Mouse (Mus musculus) yolk sac, embryonic 10.5 days (tissue): Measurements from ENCODE around the gene Ezh1.
A peak's percentile ranks its signal among the peaks of the same experiment; 100 is the strongest.

Source experiments
- DNase-seq: peaks from one replicate; pipeline ENCODE4 v3.0.0-alpha.2; 2017; ENCODE audit warnings: low spot score

Ezh1 gene

DNA sequence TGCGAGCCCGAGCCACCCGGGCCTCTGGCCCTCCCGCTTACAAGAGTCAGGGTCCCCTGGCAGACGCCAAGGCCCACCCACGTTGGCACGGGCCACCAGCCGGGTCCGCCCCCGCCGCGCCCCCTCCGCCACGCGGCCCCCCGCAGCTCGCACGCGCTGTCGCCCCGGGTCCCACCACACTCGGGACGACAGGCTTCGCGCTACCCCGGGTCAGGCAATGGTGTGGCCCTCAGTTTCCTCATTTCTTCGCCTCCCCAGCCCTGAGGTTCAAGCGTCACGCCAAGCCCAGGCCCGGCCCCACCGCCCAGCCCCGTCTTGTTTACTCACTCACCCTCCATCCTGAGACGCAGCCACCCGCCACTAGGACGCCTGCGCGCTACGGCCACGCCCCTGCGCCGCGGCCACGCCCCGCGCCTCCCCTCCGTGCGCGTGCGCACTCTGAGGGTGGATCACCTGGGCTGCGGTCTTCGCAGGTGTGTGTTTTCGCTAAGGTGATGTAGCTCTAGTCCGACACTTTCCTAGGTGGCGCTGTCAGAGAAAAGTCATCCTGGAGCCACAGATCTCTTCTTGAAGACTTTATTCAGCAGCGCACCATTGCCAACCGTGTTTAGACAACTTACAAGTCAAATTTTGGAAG lies at the start of gene Ezh1:
Gene Ezh1, minus strand, starts transcription at position 399 of the 637 bp plus-strand sequence.
- peak; percentile 92 for DNase-seq

DNA sequence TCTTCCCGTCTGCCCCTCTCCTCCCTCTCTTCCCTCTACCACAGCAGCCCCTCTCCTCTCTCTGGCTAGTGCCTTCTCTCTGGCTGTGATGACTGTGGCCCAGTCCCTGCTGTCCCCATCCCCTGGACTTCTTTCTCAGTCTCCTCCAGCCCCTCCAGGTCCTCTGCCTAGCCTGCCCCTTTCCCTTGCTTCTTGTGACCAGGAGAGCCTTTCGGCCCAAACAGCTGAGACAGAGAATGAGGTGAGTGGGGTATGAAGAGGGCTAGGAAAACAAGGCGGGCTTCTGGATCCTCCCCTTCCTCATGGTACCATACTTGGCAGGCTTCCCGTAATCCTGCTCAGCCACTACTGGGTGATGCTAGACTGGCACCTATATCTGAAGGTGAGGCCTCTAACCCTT lies 49.0 kb upstream of the Ezh1 start:
- no peak for DNase-seq

GRCm38 (mm10) chr11:101272446-101272845 lies 46.2 kb upstream of the Ezh1 start:
- DNase-seq, result no peak

GRCm38 (mm10) chr11:101269577-101270116 lies 43.4 kb upstream of the Ezh1 start:
- peak; percentile 88 for DNase-seq

DNA sequence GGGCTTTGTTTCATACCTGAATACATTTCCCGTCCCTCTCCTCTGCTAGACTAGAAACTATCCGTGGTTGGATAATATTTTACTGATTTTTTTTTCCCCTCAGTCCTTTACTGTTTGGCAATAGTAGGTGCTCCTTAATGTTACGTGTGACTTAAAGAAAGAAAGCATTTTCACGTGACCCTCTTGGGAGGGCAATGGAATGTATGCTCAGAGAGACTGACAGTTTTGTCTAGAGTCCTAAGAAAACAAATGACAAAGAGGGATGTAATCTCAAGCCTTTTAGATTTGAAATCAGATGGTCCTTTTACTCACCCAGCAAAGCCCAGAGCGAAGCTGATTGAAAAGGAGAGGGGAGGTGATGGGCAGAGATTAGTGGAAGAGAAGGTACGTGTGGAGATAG lies 39.6 kb upstream of the Ezh1 start:
- DNase-seq, result no peak

GRCm38 (mm10) chr11:101264954-101265471 lies 38.8 kb upstream of the Ezh1 start:
- no peak for DNase-seq

- DNase-seq, result no peak
Observed at GRCm38 (mm10) chr11:101263989-101264280, 37.7 kb upstream of the Ezh1 start.

- no peak for DNase-seq
Observed at GRCm38 (mm10) chr11:101263138-101263988, 37.1 kb upstream of the Ezh1 start.

GRCm38 (mm10) chr11:101262272-101262967 lies 36.2 kb upstream of the Ezh1 start:
- no peak for DNase-seq

- no peak for DNase-seq
Observed at GRCm38 (mm10) chr11:101260826-101261380, 34.6 kb upstream of the Ezh1 start.

- DNase-seq, result peak; percentile 93
Observed at GRCm38 (mm10) chr11:101259948-101260825, 33.9 kb upstream of the Ezh1 start, which contains the start of gene Wnk4. Gene Wnk4 (plus strand): TSS chr11:101260567.

DNA sequence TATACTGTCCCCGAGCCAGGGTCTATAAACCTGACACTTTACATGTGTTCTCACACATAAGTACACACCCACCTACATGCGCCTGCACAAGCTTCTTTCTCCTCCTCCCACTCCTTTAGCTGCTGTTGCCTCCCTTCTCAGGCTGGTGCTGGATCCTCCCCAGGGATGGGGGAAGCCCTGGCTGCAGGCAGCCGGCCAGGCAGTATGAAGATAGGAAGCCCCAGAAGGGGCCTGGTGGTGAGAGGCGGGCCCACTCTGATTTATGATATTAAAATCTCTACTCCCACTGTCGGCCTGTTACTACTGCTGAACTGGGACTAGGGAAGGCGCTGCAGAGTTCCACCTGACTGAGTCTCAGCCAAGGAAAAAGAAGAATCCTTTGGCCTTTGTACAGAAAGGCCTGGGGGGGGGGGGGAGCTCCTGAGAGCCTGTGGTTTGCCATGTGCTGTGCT lies 33.0 kb upstream of the Ezh1 start:
- DNase-seq, result no peak

DNA sequence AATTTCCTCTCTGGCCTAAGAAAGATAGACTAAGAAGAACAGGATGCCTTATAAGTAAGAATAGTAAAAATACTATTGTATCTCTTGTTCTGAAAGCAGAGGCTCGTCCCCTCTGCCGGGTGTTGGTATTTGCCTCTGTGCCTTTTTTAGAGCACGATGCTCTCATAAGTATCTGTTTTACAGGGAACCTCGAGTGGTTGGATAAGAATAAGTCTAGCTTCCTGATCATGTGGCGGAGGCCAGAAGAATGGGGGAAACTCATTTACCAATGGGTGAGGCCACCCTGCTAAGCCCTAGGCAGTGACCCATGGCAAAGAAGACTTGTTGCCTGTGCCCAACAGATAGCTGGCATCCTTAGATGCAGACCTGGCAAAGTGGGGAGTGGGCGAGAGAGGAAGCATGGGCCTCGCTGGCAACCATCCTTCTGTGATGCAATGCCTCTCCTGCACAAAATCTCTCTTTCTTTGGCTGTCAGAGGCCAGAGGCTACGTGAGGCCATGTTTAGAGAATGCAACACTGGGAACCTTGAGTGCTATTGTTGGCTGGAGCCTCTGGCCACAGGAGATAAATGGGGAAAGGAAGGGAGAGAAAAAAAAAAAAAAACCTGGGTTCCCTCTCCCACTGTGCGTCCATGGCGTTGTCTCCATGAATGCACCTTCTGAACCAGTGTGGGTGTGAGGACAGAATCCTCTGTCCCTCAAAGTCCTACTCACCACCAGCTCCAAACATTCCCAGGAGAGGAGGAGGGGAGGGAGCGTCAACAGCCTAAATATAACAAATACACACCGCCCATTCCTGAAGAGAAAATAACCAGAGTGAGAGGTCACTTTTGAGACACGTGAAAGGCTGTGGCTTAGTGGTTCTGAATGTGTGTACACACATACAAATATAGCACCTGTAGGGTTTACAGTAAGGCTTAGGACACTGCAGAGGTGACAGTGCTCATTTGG lies 29.8 kb upstream of the Ezh1 start:
- DNase-seq, result no peak

GRCm38 (mm10) chr11:101253613-101254389 lies 27.5 kb upstream of the Ezh1 start, which contains the start of gene Vps25:
Gene Vps25 (plus strand): TSS chr11:101253707.
- DNase-seq, result peak; percentile 90

- DNase-seq, result no peak
Observed at GRCm38 (mm10) chr11:101252941-101253340, 26.7 kb upstream of the Ezh1 start.

GRCm38 (mm10) chr11:101251031-101251430 lies 24.8 kb upstream of the Ezh1 start:
- DNase-seq, result no peak

DNA sequence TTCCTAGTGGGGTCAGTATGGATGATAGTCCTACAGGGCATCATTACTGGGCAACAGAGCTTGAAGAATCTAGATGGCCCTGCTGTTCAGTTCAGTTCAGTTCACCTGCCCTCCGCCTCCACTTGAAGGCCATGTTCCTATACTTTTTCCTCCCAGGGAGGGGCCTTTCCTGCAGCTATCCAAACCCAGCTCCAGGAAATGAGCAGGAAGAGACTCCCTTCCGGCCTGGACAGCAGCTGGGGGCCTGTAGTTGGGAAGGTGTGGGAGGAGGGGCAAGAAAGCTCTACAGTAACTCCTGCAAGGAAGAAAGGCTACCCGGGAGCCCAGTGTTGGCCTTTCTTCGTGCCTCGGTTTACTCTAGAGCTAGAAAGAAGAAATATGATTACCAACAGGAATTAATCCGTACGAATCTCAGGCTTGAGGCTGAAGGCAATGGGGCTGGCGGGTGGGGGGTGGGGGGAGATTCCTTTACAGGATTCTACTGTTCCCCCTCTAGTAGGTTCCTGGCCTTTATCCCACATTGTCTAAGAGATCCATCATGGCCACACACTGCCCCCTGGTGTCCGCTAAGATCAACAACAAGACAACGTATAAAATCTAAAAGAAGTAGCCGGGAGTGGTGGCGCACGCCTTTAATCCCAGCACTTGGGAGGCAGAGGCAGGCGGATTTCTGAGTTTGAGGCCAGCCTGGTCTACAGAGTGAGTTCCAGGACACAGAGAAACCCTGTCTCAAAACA lies 22.2 kb upstream of the Ezh1 start:
- DNase-seq, result no peak

GRCm38 (mm10) chr11:101247521-101248030 lies 21.3 kb upstream of the Ezh1 start:
- no peak for DNase-seq
